Mouse (Mus musculus): Measurements from ENCODE around the gene Tatdn2. TPM values are rescaled to one million over a fixed set of nuclear protein-coding genes. Genes with fewer than 3 reads are reported as not detected.

Tatdn2 gene
- total and polyA plus RNA-seq, 2 experiments from 2014 or later, result 1.6 to 52.2 TPM

DNA sequence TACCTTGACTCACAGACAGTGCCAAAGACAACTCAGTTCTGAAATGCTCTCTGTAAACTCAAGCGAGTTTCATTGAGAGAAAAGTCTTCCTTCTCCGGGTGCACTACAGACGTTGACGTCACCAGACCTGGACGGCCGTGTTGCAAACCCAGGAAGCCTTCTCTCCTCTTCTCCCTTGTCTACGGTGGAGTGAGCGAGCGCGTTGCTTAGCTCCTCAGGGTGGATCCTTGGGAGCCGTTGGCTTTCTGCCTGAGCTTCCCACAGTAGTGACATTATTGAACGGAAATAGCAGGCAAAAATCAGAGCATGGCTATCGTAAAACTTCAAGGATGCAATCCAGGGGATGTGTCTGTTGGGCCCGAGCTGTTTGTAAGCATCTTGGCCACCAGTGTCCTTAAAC lies 50.4 kb downstream of the Tatdn2 start:
- no peaks in the 10 kb centered on the region for H3K4me1 ChIP-seq (ENCODE audit: insufficient read depth, low read length)
- no peaks in the 10 kb centered on the region for H3K27me3 ChIP-seq (ENCODE audit: insufficient read depth, low read length)
- no peak overlapping the region for H3K4me2 ChIP-seq (ENCODE audit: low read depth, low read length)
- H3K9ac ChIP-seq (replicated peaks; ENCODE audit: low read length), result no peak overlapping the region
- TF ChIP-seq CTCF (IDR thresholded peaks at IDR 0.05; ENCODE audit: low read depth), result no peak
- DNase-seq (ENCODE audit: low spot score) (no peak), ATAC-seq (no peak)
- peaks cover 21% of the 10 kb centered on the region for H3K36me3 ChIP-seq (ENCODE audit: insufficient read depth, low read length)
- H3K9me3 ChIP-seq (ENCODE audit: low read length), result no peaks in the 10 kb centered on the region
- no peak overlapping the region for H3K4me3 ChIP-seq (ENCODE audit: low read length)
- no peak overlapping the region for H3K27ac ChIP-seq
- 84% methylated on average over 14 of the region's 14 CpGs for WGBS

DNA sequence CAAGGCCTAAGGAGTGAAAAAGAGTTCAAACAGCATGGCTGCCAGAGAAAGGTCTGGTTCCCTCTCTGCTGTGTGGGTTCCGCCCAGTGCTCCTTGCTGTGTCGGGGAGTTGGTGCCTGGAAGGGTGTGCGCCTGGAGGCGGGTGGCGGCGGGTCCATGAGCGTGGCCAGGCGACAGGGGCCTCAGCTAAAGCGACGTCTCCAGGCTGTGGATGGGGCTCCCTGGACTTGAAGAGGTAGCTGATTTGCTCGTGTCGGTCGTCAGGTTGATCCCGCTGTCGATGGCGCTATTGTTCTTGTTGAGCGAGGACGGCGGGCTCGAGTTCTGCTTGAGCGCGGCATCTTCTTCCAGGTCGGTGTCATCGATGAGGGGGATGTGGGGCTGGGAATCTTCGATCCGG lies 51.5 kb downstream of the Tatdn2 start:
- DNase-seq (ENCODE audit: low spot score) (no peak), ATAC-seq (no peak)
- no peak for TF ChIP-seq CTCF (IDR thresholded peaks at IDR 0.05; ENCODE audit: low read depth)
- no peaks in the 10 kb centered on the region for H3K27me3 ChIP-seq (ENCODE audit: insufficient read depth, low read length)
- no peak overlapping the region for H3K9ac ChIP-seq (replicated peaks; ENCODE audit: low read length)
- 39% methylated on average over 26 of the region's 26 CpGs for WGBS
- no peak overlapping the region for H3K4me2 ChIP-seq (ENCODE audit: low read depth, low read length)
- H3K36me3 ChIP-seq (ENCODE audit: insufficient read depth, low read length), result peaks cover 22% of the 10 kb centered on the region
- H3K9me3 ChIP-seq (ENCODE audit: low read length), result no peaks in the 10 kb centered on the region
- no peak overlapping the region for H3K4me3 ChIP-seq (ENCODE audit: low read length)
- H3K4me1 ChIP-seq (ENCODE audit: insufficient read depth, low read length), result no peaks in the 10 kb centered on the region
- H3K27ac ChIP-seq, result no peak overlapping the region

DNA sequence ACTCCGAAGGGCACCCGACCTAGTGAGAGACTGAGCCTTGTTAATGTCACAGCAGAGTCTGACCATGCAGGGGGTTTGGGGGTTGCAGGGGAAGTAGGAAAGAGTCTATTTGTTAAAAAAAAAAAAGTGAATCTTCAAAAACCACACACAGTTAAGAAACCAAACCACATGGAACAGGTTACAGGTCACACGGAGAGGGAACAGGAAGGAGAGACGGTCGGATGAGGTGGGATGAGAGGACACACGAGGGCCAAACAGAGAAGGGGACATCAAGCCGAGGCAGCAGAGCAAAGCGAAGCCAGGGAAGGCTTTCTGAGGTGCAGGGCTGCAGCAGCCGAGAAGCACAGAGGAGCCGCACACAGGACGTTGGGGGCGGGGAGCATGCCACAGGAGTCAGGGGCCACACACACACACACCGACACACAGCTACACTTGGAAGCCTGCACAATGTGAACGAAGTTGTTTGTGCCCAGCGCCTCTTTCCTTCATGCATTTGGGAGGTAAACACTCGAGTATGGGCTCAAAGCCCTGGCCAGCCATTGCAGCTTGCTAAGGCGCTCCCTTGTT lies 52.4 kb downstream of the Tatdn2 start:
- 63% methylated on average over 17 of the region's 17 CpGs for WGBS
- no peaks in the 10 kb centered on the region for H3K9me3 ChIP-seq (ENCODE audit: low read length)
- no peak overlapping the region for H3K27ac ChIP-seq
- H3K27me3 ChIP-seq (ENCODE audit: insufficient read depth, low read length), result no peaks in the 10 kb centered on the region
- no peak overlapping the region for H3K4me2 ChIP-seq (ENCODE audit: low read depth, low read length)
- DNase-seq (ENCODE audit: low spot score) (no peak), ATAC-seq (no peak)
- TF ChIP-seq CTCF (IDR thresholded peaks at IDR 0.05; ENCODE audit: low read depth), result no peak
- H3K9ac ChIP-seq (replicated peaks; ENCODE audit: low read length), result no peak overlapping the region
- peaks cover 28% of the 10 kb centered on the region for H3K36me3 ChIP-seq (ENCODE audit: insufficient read depth, low read length)
- no peaks in the 10 kb centered on the region for H3K4me1 ChIP-seq (ENCODE audit: insufficient read depth, low read length)
- H3K4me3 ChIP-seq (ENCODE audit: low read length), result no peak overlapping the region

Small RNAs within 50 kb of the gene (microRNA-seq; reads per million reads assigned to microRNA genes)
- 0.53 to 2.5 reads per million in 2 experiments for gene Mir7042

Other genes starting within 250 kb of the Tatdn2 start
- gene Il17re, start 238.6 kb upstream of the Tatdn2 start, total RNA-seq (2014; rRNA removed), result 0.10 TPM in 1 of 2 replicates, not detected in the other
- 0.48 and 0.75 TPM in 2 replicates for gene Il17re, start 238.6 kb upstream of the Tatdn2 start, polyA plus RNA-seq (2015; fragmentation: Nextera tagmentation; extraction: Ambion mirVana)
- 7.3 and 9.0 TPM in 2 replicates for gene Il17rc, start 225.6 kb upstream of the Tatdn2 start, total RNA-seq (2014; rRNA removed)
- gene Il17rc, start 225.6 kb upstream of the Tatdn2 start, polyA plus RNA-seq (2015; fragmentation: Nextera tagmentation; extraction: Ambion mirVana), result 5.2 and 7.0 TPM in 2 replicates
- gene Creld1, start 213.8 kb upstream of the Tatdn2 start, total RNA-seq (2014; rRNA removed), result 41.6 and 51.1 TPM in 2 replicates
- 60.2 and 65.0 TPM in 2 replicates for gene Creld1, start 213.8 kb upstream of the Tatdn2 start, polyA plus RNA-seq (2015; fragmentation: Nextera tagmentation; extraction: Ambion mirVana)
- gene Prrt3, start 195.1 kb upstream of the Tatdn2 start, total RNA-seq (2014; rRNA removed), result 40.4 and 41.7 TPM in 2 replicates
- 15.7 and 15.8 TPM in 2 replicates for gene Prrt3, start 195.1 kb upstream of the Tatdn2 start, polyA plus RNA-seq (2015; fragmentation: Nextera tagmentation; extraction: Ambion mirVana)
- 81.0 and 86.8 TPM in 2 replicates for gene Emc3, start 165.4 kb upstream of the Tatdn2 start, total RNA-seq (2014; rRNA removed)
- gene Emc3, start 165.4 kb upstream of the Tatdn2 start, polyA plus RNA-seq (2015; fragmentation: Nextera tagmentation; extraction: Ambion mirVana), result 120 and 124 TPM in 2 replicates
- 3.8 and 4.5 TPM in 2 replicates for gene Fancd2, start 165.4 kb upstream of the Tatdn2 start, total RNA-seq (2014; rRNA removed)
- 2.1 and 2.7 TPM in 2 replicates for gene Fancd2, start 165.4 kb upstream of the Tatdn2 start, polyA plus RNA-seq (2015; fragmentation: Nextera tagmentation; extraction: Ambion mirVana)
- 0.54 TPM in 1 of 2 replicates, not detected in the other for gene Fancd2os, start 96.3 kb upstream of the Tatdn2 start, total RNA-seq (2014; rRNA removed)
- not detected in 2 replicates for gene Fancd2os, start 96.3 kb upstream of the Tatdn2 start, polyA plus RNA-seq (2015; fragmentation: Nextera tagmentation; extraction: Ambion mirVana)
- gene Brk1, start 92.3 kb upstream of the Tatdn2 start, total RNA-seq (2014; rRNA removed), result 179 and 211 TPM in 2 replicates
- 295 TPM in 2 replicates for gene Brk1, start 92.3 kb upstream of the Tatdn2 start, polyA plus RNA-seq (2015; fragmentation: Nextera tagmentation; extraction: Ambion mirVana)
- gene Vhl, start 73.1 kb upstream of the Tatdn2 start, total RNA-seq (2014; rRNA removed), result 95.7 and 95.9 TPM in 2 replicates
- gene Vhl, start 73.1 kb upstream of the Tatdn2 start, polyA plus RNA-seq (2015; fragmentation: Nextera tagmentation; extraction: Ambion mirVana), result 65.4 and 66.8 TPM in 2 replicates
- gene Irak2, start 58.6 kb upstream of the Tatdn2 start, total RNA-seq (2014; rRNA removed), result 12.1 and 13.9 TPM in 2 replicates
- 4.6 and 4.8 TPM in 2 replicates for gene Irak2, start 58.6 kb upstream of the Tatdn2 start, polyA plus RNA-seq (2015; fragmentation: Nextera tagmentation; extraction: Ambion mirVana)
- gene Ghrl, start 22.8 kb downstream of the Tatdn2 start, total RNA-seq (2014; rRNA removed), result not detected in 2 replicates
- 0.28 and 0.51 TPM in 2 replicates for gene Ghrl, start 22.8 kb downstream of the Tatdn2 start, polyA plus RNA-seq (2015; fragmentation: Nextera tagmentation; extraction: Ambion mirVana)
- gene Sec13, start 43.7 kb downstream of the Tatdn2 start, total RNA-seq (2014; rRNA removed), result 129 and 141 TPM in 2 replicates
- gene Sec13, start 43.7 kb downstream of the Tatdn2 start, polyA plus RNA-seq (2015; fragmentation: Nextera tagmentation; extraction: Ambion mirVana), result 171 and 174 TPM in 2 replicates